Mouse (Mus musculus) CH12.LX (cell line): Measurements from ENCODE around the gene Ddx51.

ENCODE experiments used
- CHD2 ChIP-seq: IDR thresholded peaks from 2 replicates; pipeline ENCODE4 v1.6.1; 2011; ENCODE audit warnings: low read length, improper control_type of control experiment
- CTCF ChIP-seq, 2 experiments: IDR thresholded peaks in 1 of 2; conservative IDR thresholded peaks in 1 of 2; 2 replicates each; pipeline ENCODE4 v1.5.1; 2011 to 2012; ENCODE audit warnings: low read depth in 2 of 2, low read length in 2 of 2, improper control_type of control experiment in 1 of 2, inconsistent platforms in 1 of 2, mild to moderate bottlenecking in 1 of 2, moderate library complexity in 1 of 2
- E2F4 ChIP-seq: IDR thresholded peaks from 2 replicates; pipeline ENCODE4 v1.6.1; 2011; ENCODE audit warnings: low read depth, low read length, improper control_type of control experiment; ENCODE audit not compliant: insufficient replicate concordance
- ELF1 ChIP-seq: IDR thresholded peaks from 2 replicates; pipeline ENCODE4 v1.6.1; 2014; ENCODE audit warnings: low read depth, mild to moderate bottlenecking, inconsistent platforms, low read length, improper control_type of control experiment
- JUND ChIP-seq: conservative IDR thresholded peaks from 2 replicates; pipeline ENCODE4 v1.6.1; 2011; ENCODE audit warnings: low read depth, low read length, improper control_type of control experiment
- MAFK ChIP-seq: IDR thresholded peaks from 2 replicates; pipeline ENCODE4 v1.6.1; 2011; ENCODE audit warnings: low read length, improper control_type of control experiment; ENCODE audit not compliant: insufficient replicate concordance
- MAX ChIP-seq: IDR thresholded peaks from 2 replicates; pipeline ENCODE4 v1.6.1; 2011; ENCODE audit warnings: low read length, improper control_type of control experiment
- MAZ ChIP-seq: IDR thresholded peaks from 2 replicates; pipeline ENCODE4 v1.6.1; 2012; ENCODE audit warnings: low read depth, mild to moderate bottlenecking, inconsistent platforms, low read length, improper control_type of control experiment, moderate library complexity
- MXI1 ChIP-seq: IDR thresholded peaks from 2 replicates; pipeline ENCODE4 v1.6.1; 2011; ENCODE audit warnings: mild to moderate bottlenecking, low read depth, low read length, improper control_type of control experiment
- NELFE ChIP-seq: IDR thresholded peaks from 2 replicates; pipeline ENCODE4 v1.6.1; 2011; ENCODE audit warnings: low read depth, low read length, improper control_type of control experiment
- POLR2A ChIP-seq: IDR thresholded peaks from 2 replicates; pipeline ENCODE4 v1.6.1; 2011; ENCODE audit warnings: low read depth, mild to moderate bottlenecking, improper control_type of control experiment, low read length
- TCF12 ChIP-seq: IDR thresholded peaks from 2 replicates; pipeline ENCODE4 v1.6.1; 2014; ENCODE audit warnings: low read depth, mild to moderate bottlenecking, inconsistent platforms, low read length, improper control_type of control experiment
- UBTF ChIP-seq: IDR thresholded peaks from 2 replicates; pipeline ENCODE4 v1.6.1; 2012; ENCODE audit warnings: low read depth, mild to moderate bottlenecking, inconsistent platforms, low read length, improper control_type of control experiment, moderate library complexity
- USF1 ChIP-seq: IDR thresholded peaks from 2 replicates; pipeline ENCODE4 v1.6.1; 2014; ENCODE audit warnings: low read depth, mild to moderate bottlenecking, inconsistent platforms, low read length, improper control_type of control experiment

- no peak for TF ChIP-seq POLR2A
- no peak for TF ChIP-seq ELF1
- TF ChIP-seq MAZ: no peak
- TF ChIP-seq CTCF (conservative IDR thresholded peaks at IDR 0.05 in 1 of 2, IDR thresholded peaks at IDR 0.05 in 1 of 2; ENCODE audit: low read depth in 2 of 2, low read length in 2 of 2): no peak
- TF ChIP-seq MAFK: no peak
- TF ChIP-seq USF1: no peak
- no peak for TF ChIP-seq MAX
- TF ChIP-seq E2F4: no peak
- TF ChIP-seq TCF12: no peak
- TF ChIP-seq MXI1: no peak
- no peak for TF ChIP-seq NELFE
- no peak for TF ChIP-seq CHD2
- no peak for TF ChIP-seq UBTF
- no peak for TF ChIP-seq JUND
Observed at GRCm38 (mm10) chr5:110624319-110624718, 28.9 kb upstream of the Ddx51 start.
